Comparison of ENCODE assay signal across 13 mouse cellular contexts in the genomic region with DNA sequence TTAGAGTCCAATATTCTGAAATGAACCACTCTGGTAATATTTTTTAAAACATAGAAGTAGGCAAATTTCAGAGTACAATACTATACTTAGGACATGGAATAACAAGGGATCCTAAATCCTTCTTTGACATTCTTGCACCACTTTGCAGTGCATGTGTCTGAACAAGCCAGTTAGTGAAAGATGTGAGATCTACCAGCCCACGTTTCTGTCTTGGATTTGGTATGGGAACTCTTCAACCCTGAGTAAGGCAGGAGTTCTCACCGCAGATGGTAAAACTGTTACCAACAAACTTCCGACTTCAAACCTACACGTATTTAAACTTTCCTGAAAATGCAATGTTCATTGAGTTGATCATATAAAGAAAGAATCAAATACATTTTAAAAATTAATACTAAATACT.
"Had no signal": no experiment of that assay in that cellular context is flagged by ENCODE, and none has a peak within 500 bp of the region (broad histone marks: within the 10 kb centered on the region; RNA-seq: fewer than 3 reads in every experiment).

No protein-coding gene starts in this region.

- DNase-seq: gastrocnemius, postnatal 14 days; gastrocnemius, postnatal 36 days; heart, adult 11 months; heart, adult 2 months; heart, postnatal 14 days; heart, postnatal 36 days; kidney, adult 11 months; kidney, adult 2 months; kidney, adult 9 months; kidney, postnatal 14 days; kidney, postnatal 36 days; layer of hippocampus, postnatal 36 days; left cerebral cortex, postnatal 4 days had no signal
